Mouse (Mus musculus): Measurements from ENCODE around the gene Sdad1.

DNA sequence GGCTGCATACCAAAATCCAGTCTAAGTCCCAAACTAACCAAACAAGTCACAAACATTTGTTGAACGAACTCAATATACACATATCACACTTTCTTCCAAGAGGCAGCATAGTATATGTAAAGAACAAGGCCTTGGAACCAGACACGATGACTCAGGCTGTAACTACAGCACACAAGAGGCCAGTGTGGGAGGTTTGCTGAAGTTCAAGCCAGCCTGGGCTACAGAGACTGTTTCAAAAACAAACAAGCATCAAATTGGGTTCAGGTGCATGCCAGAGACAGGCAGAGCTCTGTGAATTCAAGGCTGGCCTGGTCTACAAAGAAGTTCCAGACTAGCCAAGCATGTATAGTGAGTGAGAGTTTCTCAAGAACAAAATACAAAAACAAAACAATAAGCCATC lies 15.8 kb downstream of the Sdad1 start:
- no peak for TF ChIP-seq PAX5 (IDR thresholded peaks at IDR 0.05; ENCODE audit: low read length)
- TF ChIP-seq TCF12 (IDR thresholded peaks at IDR 0.05; ENCODE audit: low read depth, low read length), result no peak
- no peak for TF ChIP-seq CTCF (conservative IDR thresholded peaks at IDR 0.05 in 1 of 2, IDR thresholded peaks at IDR 0.05 in 1 of 2; ENCODE audit: low read depth in 2 of 2, low read length in 2 of 2)
- TF ChIP-seq MAFK (IDR thresholded peaks at IDR 0.05; ENCODE audit: insufficient replicate concordance, low read length), result no peak
- TF ChIP-seq POLR2A (IDR thresholded peaks at IDR 0.05; ENCODE audit: low read depth, low read length), result no peak
- no peak for TF ChIP-seq EP300 (IDR thresholded peaks at IDR 0.05; ENCODE audit: low read length)
- TF ChIP-seq ZKSCAN1 (IDR thresholded peaks at IDR 0.05; ENCODE audit: borderline replicate concordance, low read depth, low read length), result no peak
- no peak for TF ChIP-seq MAX (IDR thresholded peaks at IDR 0.05; ENCODE audit: low read length)
- no peak for TF ChIP-seq USF1 (IDR thresholded peaks at IDR 0.05; ENCODE audit: low read depth, low read length)
- no peak for TF ChIP-seq CHD1 (IDR thresholded peaks at IDR 0.05; ENCODE audit: low read depth, low read length)
- TF ChIP-seq SIN3A (IDR thresholded peaks at IDR 0.05; ENCODE audit: low read length), result no peak

All from CH12.LX (cell line).